Mouse (Mus musculus) limb, embryonic 10.5 days (tissue): ENCODE measurements at regions not wholly inside any gene's neighbourhood (a gene's known extent, or its start where the extent isn't known, plus 50 kb on each side); places are given as distances from the start of the nearest gene placed in this dataset.
"Not testable (repeated sequence)": the region's sequence is repeated elsewhere in the genome, so short reads cannot be mapped to it uniquely, and the experiment has no call there.

ENCODE experiments used
- DNase-seq: peaks from one replicate; pipeline ENCODE4 v3.0.0-alpha.2; 2017; ENCODE audit warnings: low spot score
- H3K27ac ChIP-seq: fragments of 300-500 bp; sonication (generic); 2 replicates; pipeline ENCODE4 v1.5.1; 2016; ENCODE audit warnings: mild to moderate bottlenecking
- H3K27me3 ChIP-seq: fragments of 300-500 bp; sonication (generic); 2 replicates; pipeline ENCODE4 v1.6.1; 2016; ENCODE audit warnings: low read depth, mild to moderate bottlenecking; ENCODE audit not compliant: poor library complexity, severe bottlenecking
- H3K36me3 ChIP-seq: fragments of 300-500 bp; sonication (generic); 2 replicates; pipeline ENCODE4 v1.6.1; 2016; ENCODE audit warnings: mild to moderate bottlenecking, moderate library complexity
- H3K4me1 ChIP-seq: fragments of 300-500 bp; sonication (generic); 2 replicates; pipeline ENCODE4 v1.6.1; 2016
- H3K4me3 ChIP-seq: fragments of 300-500 bp; sonication (generic); 2 replicates; pipeline ENCODE4 v1.5.1; 2016; ENCODE audit warnings: mild to moderate bottlenecking, moderate library complexity
- H3K9me3 ChIP-seq: fragments of 300-500 bp; sonication (generic); replicated peaks from 2 replicates; pipeline ENCODE4 v1.6.1; 2016; ENCODE audit warnings: mild to moderate bottlenecking
- WGBS: fragments of 180-500 bp; shearing (Covaris S2); methylation state at CpG from one replicate; pipeline ENCODE4 v1.1.7; 2016; 5-methylcytosine and 5-hydroxymethylcytosine counted together

- no peak overlapping the region for H3K27ac ChIP-seq
- no peaks in the 10 kb centered on the region for H3K4me1 ChIP-seq
- H3K4me3 ChIP-seq = no peak overlapping the region
- DNase-seq = no peak
- WGBS = 90% methylated on average over 11 of the region's 11 CpGs
- no peaks in the 10 kb centered on the region for H3K27me3 ChIP-seq
- H3K36me3 ChIP-seq = no peaks in the 10 kb centered on the region
- no peaks in the 10 kb centered on the region for H3K9me3 ChIP-seq
These were observed 895.4 kb downstream of the Robo1 start for GRCm38 (mm10) chr16:73203542-73203941.

DNA sequence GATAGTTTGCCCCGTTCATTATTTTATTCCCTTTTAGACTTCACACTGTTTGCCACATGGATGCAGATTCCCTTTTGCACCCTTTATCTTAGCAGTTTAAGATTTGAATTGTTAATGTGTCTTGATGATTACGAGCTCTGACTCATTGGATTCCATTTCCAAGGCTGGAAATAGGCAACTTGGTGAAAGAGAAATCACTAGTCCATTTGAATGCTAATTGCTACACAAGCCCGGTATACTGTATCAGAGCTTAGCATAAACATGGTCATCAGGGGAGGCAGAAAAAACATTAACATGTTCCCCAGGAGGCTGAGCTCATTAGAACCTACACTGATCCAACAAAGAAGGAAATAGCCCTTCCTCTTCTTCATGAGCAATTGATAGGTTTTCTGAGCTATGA, 892.9 kb downstream of the Robo1 start:
- H3K9me3 ChIP-seq = no peaks in the 10 kb centered on the region
- no peak overlapping the region for H3K27ac ChIP-seq
- H3K4me1 ChIP-seq = no peaks in the 10 kb centered on the region
- H3K27me3 ChIP-seq = no peaks in the 10 kb centered on the region
- 72% methylated on average over 3 of the region's 3 CpGs for WGBS
- H3K36me3 ChIP-seq = no peaks in the 10 kb centered on the region
- DNase-seq = no peak
- no peak overlapping the region for H3K4me3 ChIP-seq

GRCm38 (mm10) chr16:73182776-73183175, 874.7 kb downstream of the Robo1 start:
- DNase-seq = no peak
- Histone ChIP-seq H3K4me3 (no peak overlapping the region), H3K36me3 (no peaks in the 10 kb centered on the region), H3K27me3 (no peaks in the 10 kb centered on the region), H3K27ac (no peak overlapping the region), H3K9me3 (no peaks in the 10 kb centered on the region), H3K4me1 (no peaks in the 10 kb centered on the region)
- 92% methylated on average over 5 of the region's 5 CpGs for WGBS

DNA sequence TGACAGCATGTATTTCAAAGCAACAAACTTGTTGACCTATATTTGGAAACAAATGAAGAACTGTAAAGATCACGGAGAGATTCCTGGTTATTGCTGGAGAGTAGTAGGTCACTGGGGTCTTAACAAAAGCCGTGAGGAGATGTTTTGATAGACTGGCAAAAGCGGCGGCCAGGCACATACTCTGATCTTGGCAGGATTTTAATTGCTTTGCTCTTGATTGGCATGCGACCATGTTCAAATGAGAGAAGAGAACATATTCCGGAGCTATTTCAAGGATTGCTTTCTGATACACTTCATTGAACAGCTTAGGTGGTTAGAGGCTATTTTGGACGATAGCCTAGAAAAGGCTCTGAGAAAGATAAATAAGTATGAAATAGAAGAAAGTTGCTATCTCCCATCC, 874.2 kb downstream of the Robo1 start:
- Histone ChIP-seq H3K9me3 (no peaks in the 10 kb centered on the region), H3K4me3 (no peak overlapping the region), H3K27me3 (no peaks in the 10 kb centered on the region), H3K4me1 (no peaks in the 10 kb centered on the region), H3K36me3 (no peaks in the 10 kb centered on the region), H3K27ac (no peak overlapping the region)
- DNase-seq = no peak
- 92% methylated on average over 7 of the region's 7 CpGs for WGBS

DNA sequence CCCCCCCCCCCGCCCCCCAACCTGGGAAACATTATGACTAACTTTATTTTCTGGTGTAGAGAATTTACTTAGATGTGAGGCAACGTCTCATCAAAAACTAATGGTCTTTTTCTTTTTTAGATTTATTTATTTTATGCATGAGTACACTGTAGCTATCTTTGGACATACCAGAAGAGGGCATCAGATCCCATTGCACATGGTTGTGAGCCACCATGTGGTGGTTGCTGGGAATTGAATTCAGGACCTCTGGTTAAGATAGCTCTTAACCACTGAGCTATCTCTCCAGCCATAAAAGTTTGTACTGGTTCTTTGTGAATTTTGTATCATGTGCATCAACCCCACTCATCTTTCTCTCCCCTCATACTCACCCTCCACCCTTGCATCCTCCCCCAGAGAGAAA, 847.3 kb downstream of the Robo1 start:
- Histone ChIP-seq H3K4me3 (no peak overlapping the region), H3K36me3 (no peaks in the 10 kb centered on the region), H3K4me1 (0 out of 2 replicates have a peak, but pooled peaks cover 3% of the 10 kb centered on the region), H3K9me3 (no peaks in the 10 kb centered on the region), H3K27me3 (no peaks in the 10 kb centered on the region), H3K27ac (no peak overlapping the region)
- WGBS = 58% methylated on average over 2 of the region's 2 CpGs
- no peak for DNase-seq

DNA sequence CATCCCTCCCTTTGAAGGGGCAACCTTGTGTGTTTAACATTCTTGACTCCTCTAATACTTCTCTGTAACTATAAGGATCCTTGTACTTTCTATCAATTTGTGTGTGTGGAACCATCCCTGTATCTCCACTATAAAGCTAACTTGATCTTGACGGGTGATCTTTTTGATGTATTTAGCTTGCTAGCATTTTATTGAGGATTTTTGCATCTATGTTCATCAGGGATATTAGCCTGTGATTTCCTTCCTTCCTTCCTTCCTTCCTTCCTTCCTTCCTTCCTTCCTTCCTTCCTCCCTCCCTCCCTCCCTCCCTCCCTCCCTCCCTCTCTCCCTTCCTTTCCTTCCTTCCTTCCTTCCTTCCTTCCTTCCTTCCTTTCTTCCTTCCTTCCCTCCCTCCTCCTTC, 819.8 kb downstream of the Robo1 start:
- DNase-seq, H3K9me3 ChIP-seq, H3K4me3 ChIP-seq, H3K27me3 ChIP-seq, H3K27ac ChIP-seq, H3K36me3 ChIP-seq, H3K4me1 ChIP-seq: not testable (repeated sequence)
- WGBS = 88% methylated on average over 1 of the region's 1 CpGs

GRCm38 (mm10) chr16:73120568-73120967, 812.5 kb downstream of the Robo1 start:
- Histone ChIP-seq H3K4me3 (no peak overlapping the region), H3K27me3 (no peaks in the 10 kb centered on the region), H3K27ac (no peak overlapping the region), H3K4me1 (peaks cover 13% of the 10 kb centered on the region), H3K36me3 (no peaks in the 10 kb centered on the region), H3K9me3 (no peaks in the 10 kb centered on the region)
- DNase-seq = peak; percentile 51

GRCm38 (mm10) chr16:73117338-73117737, 809.2 kb downstream of the Robo1 start:
- no peaks in the 10 kb centered on the region for H3K27me3 ChIP-seq
- H3K27ac ChIP-seq = no peak overlapping the region
- 84% methylated on average over 2 of the region's 2 CpGs for WGBS
- DNase-seq = no peak
- H3K9me3 ChIP-seq = no peaks in the 10 kb centered on the region
- no peak overlapping the region for H3K4me3 ChIP-seq
- no peaks in the 10 kb centered on the region for H3K36me3 ChIP-seq
- peaks cover 10% of the 10 kb centered on the region for H3K4me1 ChIP-seq

GRCm38 (mm10) chr16:73108021-73108452, 799.9 kb downstream of the Robo1 start:
- peak overlapping the region; percentile 42; the same call in 1 of the 2 replicates for H3K27ac ChIP-seq
- H3K27me3 ChIP-seq = no peaks in the 10 kb centered on the region
- no peak overlapping the region for H3K4me3 ChIP-seq
- no peak for DNase-seq
- H3K9me3 ChIP-seq = no peaks in the 10 kb centered on the region
- 60% methylated on average over 7 of the region's 7 CpGs for WGBS
- H3K36me3 ChIP-seq = no peaks in the 10 kb centered on the region
- peaks cover 24% of the 10 kb centered on the region for H3K4me1 ChIP-seq

DNA sequence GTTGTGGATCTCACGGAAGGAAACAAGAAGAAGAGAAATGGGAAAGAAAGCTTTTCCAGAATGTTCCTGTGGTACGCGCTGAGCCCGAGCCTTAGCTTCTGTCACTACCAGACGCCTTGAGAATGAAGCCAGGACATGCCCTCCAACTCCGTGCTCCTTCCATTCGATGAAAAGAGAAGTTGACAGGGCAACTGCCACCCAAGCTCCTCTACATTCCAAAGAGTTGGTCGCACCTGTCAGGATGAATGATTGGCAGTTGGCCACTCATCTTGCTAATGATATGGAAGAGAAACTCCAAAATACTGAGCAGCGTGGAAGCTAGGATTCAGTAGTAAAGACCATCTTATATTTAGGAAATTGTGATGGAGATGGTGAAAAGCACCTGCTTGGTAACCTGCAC, 799.5 kb downstream of the Robo1 start:
- no peak overlapping the region for H3K4me3 ChIP-seq
- no peaks in the 10 kb centered on the region for H3K36me3 ChIP-seq
- DNase-seq = no peak
- H3K9me3 ChIP-seq = no peaks in the 10 kb centered on the region
- peak overlapping the region; percentile 36; the same call in 1 of the 2 replicates for H3K27ac ChIP-seq
- WGBS = 89% methylated on average over 9 of the region's 9 CpGs
- peaks cover 24% of the 10 kb centered on the region for H3K4me1 ChIP-seq
- no peaks in the 10 kb centered on the region for H3K27me3 ChIP-seq

DNA sequence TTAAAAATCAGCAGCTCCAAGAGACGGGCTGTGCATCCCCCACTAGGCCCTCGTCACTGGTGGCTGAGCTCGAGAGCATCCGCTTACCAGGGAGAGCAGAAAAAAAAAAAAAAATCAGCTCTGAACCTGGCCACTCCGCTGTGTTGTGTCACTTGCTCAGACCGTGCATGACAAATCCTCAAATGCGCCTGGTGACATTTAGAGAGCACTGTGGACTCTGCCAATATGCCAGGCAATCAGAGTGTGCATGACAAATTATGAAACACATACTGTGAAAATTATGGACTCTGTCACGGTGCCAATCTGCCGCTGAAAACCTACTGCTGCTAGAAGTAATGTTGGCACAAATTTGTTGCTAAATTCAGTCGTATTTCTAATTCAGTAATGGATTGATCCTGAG, 797.4 kb downstream of the Robo1 start:
- Histone ChIP-seq H3K27me3 (no peaks in the 10 kb centered on the region), H3K36me3 (no peaks in the 10 kb centered on the region), H3K9me3 (no peaks in the 10 kb centered on the region), H3K27ac (no peak overlapping the region), H3K4me3 (no peak overlapping the region), H3K4me1 (peaks cover 27% of the 10 kb centered on the region)
- no peak for DNase-seq
- 86% methylated on average over 10 of the region's 10 CpGs for WGBS

DNA sequence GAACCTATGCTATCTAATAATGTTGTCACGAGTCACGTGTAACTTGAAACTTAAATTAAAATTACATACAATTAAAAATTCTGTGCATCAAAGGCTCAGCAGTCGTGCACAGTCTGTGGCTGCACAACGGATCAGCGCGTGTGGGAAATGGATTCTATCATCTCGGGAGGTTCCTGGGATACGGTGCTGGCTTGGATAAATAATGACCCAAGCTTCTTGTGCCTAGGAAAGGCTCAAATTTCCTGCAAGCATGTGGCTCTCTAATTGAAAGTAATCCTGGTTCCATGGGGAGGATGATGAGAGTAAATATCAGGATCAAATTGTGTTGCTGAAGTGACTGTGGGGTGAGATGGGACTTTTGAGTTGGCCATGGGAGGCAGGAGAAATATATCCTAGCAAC, 792.2 kb downstream of the Robo1 start:
- no peak overlapping the region for H3K4me3 ChIP-seq
- peak overlapping the region; percentile 54; the same call in 1 of the 2 replicates for H3K27ac ChIP-seq
- no peak for DNase-seq
- H3K9me3 ChIP-seq = no peaks in the 10 kb centered on the region
- peaks cover 44% of the 10 kb centered on the region for H3K4me1 ChIP-seq
- 74% methylated on average over 8 of the region's 8 CpGs for whole genome bisulfite sequencing
- H3K36me3 ChIP-seq = no peaks in the 10 kb centered on the region
- no peaks in the 10 kb centered on the region for H3K27me3 ChIP-seq

GRCm38 (mm10) chr16:73098760-73099159, 790.7 kb downstream of the Robo1 start:
- 24% methylated on average over 4 of the region's 4 CpGs for WGBS
- peak overlapping the region; percentile 50; the same call in 1 of the 2 replicates for H3K27ac ChIP-seq
- H3K36me3 ChIP-seq = no peaks in the 10 kb centered on the region
- H3K9me3 ChIP-seq = no peaks in the 10 kb centered on the region
- H3K4me1 ChIP-seq = peaks cover 51% of the 10 kb centered on the region
- H3K4me3 ChIP-seq = no peak overlapping the region
- no peaks in the 10 kb centered on the region for H3K27me3 ChIP-seq
- DNase-seq = no peak

DNA sequence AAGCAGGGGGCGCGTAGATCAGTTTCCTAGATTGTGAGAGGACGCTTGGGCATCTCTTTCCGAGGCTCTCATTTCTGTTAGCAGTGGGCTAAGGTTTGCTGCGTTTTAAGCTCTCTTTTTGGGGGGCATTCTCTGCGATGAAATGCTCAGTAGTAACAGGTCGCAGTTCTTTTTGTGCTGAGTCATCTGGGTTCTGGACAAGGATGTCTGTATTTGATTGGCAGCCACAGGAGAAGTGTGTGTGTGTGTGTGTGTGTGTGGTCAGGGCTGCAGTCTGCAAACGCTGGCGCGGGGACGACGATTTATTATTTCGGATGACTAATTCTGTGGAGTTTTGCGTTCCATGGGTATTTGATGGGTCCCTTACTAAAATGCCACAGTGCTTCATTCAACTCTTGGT, 789.1 kb downstream of the Robo1 start:
- H3K4me3 ChIP-seq = no peak overlapping the region
- DNase-seq = no peak
- WGBS = 19% methylated on average over 14 of the region's 14 CpGs

More for the DNA sequence above, 789.1 kb downstream of the Robo1 start:
- H3K36me3 ChIP-seq = no peaks in the 10 kb centered on the region
- peak overlapping the region; percentile 73 for H3K27ac ChIP-seq
- H3K4me1 ChIP-seq = peaks cover 57% of the 10 kb centered on the region
- H3K27me3 ChIP-seq = no peaks in the 10 kb centered on the region
- H3K9me3 ChIP-seq = no peaks in the 10 kb centered on the region
